Mouse (Mus musculus) embryonic facial prominence, embryonic 14.5 days (tissue): ENCODE data around the gene Ahr. TPM values are rescaled to one million over a fixed set of nuclear protein-coding genes. Genes with fewer than 3 reads are reported as not detected.
A peak's percentile ranks its signal among the peaks of the same experiment; 100 is the strongest.

Experiments used
- ATAC-seq: fragments of 200-750 bp; cut with Nextera tagmentation; 2 replicates; pipeline ENCODE4 v1.8.0; 2017; ENCODE audit warnings: low read depth, moderate number of reproducible peaks, moderate TSS enrichment
- DNase-seq: peaks from one replicate; pipeline ENCODE4 v3.0.0-alpha.2; 2015; ENCODE audit warnings: low spot score
- H3K27ac ChIP-seq: fragments of 300-500 bp; sonication (generic); replicated peaks from 2 replicates; pipeline ENCODE4 v1.5.1; 2014; ENCODE audit warnings: low read depth, mild to moderate bottlenecking, low read length, moderate library complexity
- H3K27me3 ChIP-seq: fragments of 300-500 bp; sonication (generic); replicated peaks from 2 replicates; pipeline ENCODE4 v1.6.1; 2014; ENCODE audit warnings: low read length; ENCODE audit not compliant: control insufficient read depth, insufficient read depth
- H3K36me3 ChIP-seq: fragments of 300-500 bp; sonication (generic); 2 replicates; pipeline ENCODE4 v1.6.1; 2014; ENCODE audit warnings: low read length, mixed read lengths; ENCODE audit not compliant: control insufficient read depth, insufficient read depth
- H3K4me1 ChIP-seq: fragments of 300-500 bp; sonication (generic); 2 replicates; pipeline ENCODE4 v1.6.1; 2014; ENCODE audit warnings: antibody characterized with exemption, low read length; ENCODE audit not compliant: control insufficient read depth, insufficient read depth
- H3K4me2 ChIP-seq: fragments of 300-500 bp; sonication (generic); 2 replicates; pipeline ENCODE4 v1.6.1; 2014; ENCODE audit warnings: low read depth, mild to moderate bottlenecking, low read length, moderate library complexity, mixed read lengths
- H3K4me3 ChIP-seq: fragments of 300-500 bp; sonication (generic); 2 replicates; pipeline ENCODE4 v1.5.1; 2014; ENCODE audit warnings: low read depth, mild to moderate bottlenecking, low read length
- H3K9ac ChIP-seq: fragments of 300-500 bp; sonication (generic); 2 replicates; pipeline ENCODE4 v1.6.1; 2014; ENCODE audit warnings: low read depth, mild to moderate bottlenecking, low read length, moderate library complexity, mixed read lengths
- H3K9me3 ChIP-seq: fragments of 300-500 bp; sonication (generic); 2 replicates; pipeline ENCODE4 v1.6.1; 2016; ENCODE audit warnings: low read length; ENCODE audit not compliant: control insufficient read depth
- WGBS: fragments of 180-500 bp; shearing (Covaris S2); extraction: QIAGEN DNeasy Blood & Tissue Kit; methylation state at CpG from one replicate; pipeline ENCODE4 v1.1.7; 2014; 5-methylcytosine and 5-hydroxymethylcytosine counted together
- polyA plus RNA-seq: library from polyadenylated mRNA; unstranded; fragments of >200 nt; fragmentation: Nextera tagmentation; extraction: Ambion mirVana; gene quantifications from 2 replicates; pipeline ENCODE4 v1.2.1, GENCODE M21; 2014

Gene Ahr
- polyA plus RNA-seq, 1 experiment from 2014 or later: 17.7 TPM

DNA sequence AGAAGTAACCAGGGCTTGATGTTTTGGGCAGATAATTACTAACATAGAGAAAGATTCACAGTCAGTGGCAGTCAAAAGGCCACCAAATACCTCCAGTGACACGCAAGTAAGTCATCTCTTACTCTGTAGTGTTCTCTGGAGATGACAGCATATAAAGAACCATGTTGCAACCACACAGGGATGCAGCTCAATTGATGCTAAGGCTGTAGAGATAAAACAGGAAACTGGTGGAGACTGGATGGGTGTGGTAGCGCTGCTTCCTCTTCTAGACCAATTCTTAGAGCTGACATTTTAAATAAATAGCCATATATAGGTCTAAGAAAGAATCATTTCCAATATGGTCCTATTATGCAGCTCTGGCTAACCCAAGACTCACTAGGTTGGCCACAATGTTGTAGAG, 54.1 kb downstream of the Ahr start:
- Histone ChIP-seq H3K27me3 (no peaks in the 10 kb centered on the region), H3K9me3 (no peaks in the 10 kb centered on the region), H3K4me1 (no peaks in the 10 kb centered on the region), H3K36me3 (no peaks in the 10 kb centered on the region), H3K4me3 (no peak overlapping the region), H3K27ac (no peak overlapping the region), H3K4me2 (no peak overlapping the region), H3K9ac (no peak overlapping the region)
- ATAC-seq: no peak
- 91% methylated on average over 2 of the region's 2 CpGs for WGBS
- no peak for DNase-seq

GRCm38 (mm10) chr12:35478906-35479305, 55.9 kb downstream of the Ahr start:
- Histone ChIP-seq H3K9ac (no peak overlapping the region), H3K4me1 (no peaks in the 10 kb centered on the region), H3K4me3 (no peak overlapping the region), H3K9me3 (no peaks in the 10 kb centered on the region), H3K4me2 (no peak overlapping the region), H3K27ac (0 out of 2 replicates have a peak overlapping the region, but pooled peaks have one; percentile 22), H3K27me3 (no peaks in the 10 kb centered on the region), H3K36me3 (no peaks in the 10 kb centered on the region)
- ATAC-seq (0 out of 2 replicates have a peak, but pooled peaks have one; percentile 47), DNase-seq (peak; percentile 82)
- WGBS: 31% methylated on average over 5 of the region's 5 CpGs

GRCm38 (mm10) chr12:35463457-35463856, 71.4 kb downstream of the Ahr start:
- DNase-seq (no peak), ATAC-seq (no peak)
- Histone ChIP-seq H3K27me3 (no peaks in the 10 kb centered on the region), H3K27ac (no peak overlapping the region), H3K9me3 (no peaks in the 10 kb centered on the region), H3K36me3 (no peaks in the 10 kb centered on the region), H3K9ac (no peak overlapping the region), H3K4me2 (no peak overlapping the region), H3K4me3 (no peak overlapping the region), H3K4me1 (no peaks in the 10 kb centered on the region)
- WGBS: 79% methylated on average over 1 of the region's 1 CpGs

DNA sequence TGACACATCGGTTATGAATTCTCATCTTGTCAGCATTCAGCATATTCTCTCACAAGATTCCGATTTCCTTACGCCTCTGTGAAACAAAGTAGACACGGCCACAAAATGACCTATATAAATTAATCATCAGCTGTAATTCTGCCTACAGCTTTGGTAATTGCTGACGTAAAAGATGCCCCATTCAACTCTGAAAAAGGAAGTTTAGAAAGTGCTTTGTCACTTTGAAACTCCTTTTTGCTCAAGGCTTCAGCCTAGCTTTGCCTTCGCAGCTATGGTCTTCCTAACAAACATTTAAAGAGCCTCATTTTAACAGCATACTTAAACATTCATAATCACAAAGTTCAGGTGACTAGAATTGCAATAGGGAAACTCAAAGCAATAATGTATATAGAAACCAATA, 72.2 kb downstream of the Ahr start:
- DNase-seq (no peak), ATAC-seq (no peak)
- WGBS: 90% methylated on average over 6 of the region's 6 CpGs
- no peak overlapping the region for H3K4me2 ChIP-seq
- H3K27me3 ChIP-seq: no peaks in the 10 kb centered on the region
- no peak overlapping the region for H3K9ac ChIP-seq
- H3K4me3 ChIP-seq: no peak overlapping the region
- H3K9me3 ChIP-seq: no peaks in the 10 kb centered on the region
- no peaks in the 10 kb centered on the region for H3K4me1 ChIP-seq
- no peaks in the 10 kb centered on the region for H3K36me3 ChIP-seq
- H3K27ac ChIP-seq: no peak overlapping the region

GRCm38 (mm10) chr12:35459662-35460061, 75.2 kb downstream of the Ahr start:
- 79% methylated on average over 3 of the region's 3 CpGs for WGBS
- DNase-seq (peak; percentile 5), ATAC-seq (no peak)
- Histone ChIP-seq H3K4me1 (no peaks in the 10 kb centered on the region), H3K4me3 (no peak overlapping the region), H3K36me3 (no peaks in the 10 kb centered on the region), H3K9ac (no peak overlapping the region), H3K27me3 (no peaks in the 10 kb centered on the region), H3K4me2 (no peak overlapping the region), H3K27ac (no peak overlapping the region), H3K9me3 (no peaks in the 10 kb centered on the region)
